Mouse (Mus musculus): ENCODE measurements around the gene Cdc34. TPM values are rescaled to one million over a fixed set of nuclear protein-coding genes. Genes with fewer than 3 reads are reported as not detected.

Cdc34 gene
- total RNA-seq, 2 experiments from 2014 or later: 344 to 378 TPM

Other genes starting within 250 kb of the Cdc34 start
- gene Vmn2r83, start 213.5 kb upstream of the Cdc34 start, total RNA-seq (2021): not detected
- gene Plpp2, start 148.4 kb upstream of the Cdc34 start, total RNA-seq (2021): under 1 TPM; 0.56 to 0.96 TPM
- gene Mier2, start 127.0 kb upstream of the Cdc34 start, total RNA-seq (2021): 10 to 100 TPM; 14.0 to 15.2 TPM
- not detected for gene Theg, start 94.9 kb upstream of the Cdc34 start, total RNA-seq (2021)
- gene C2cd4c, start 68.2 kb upstream of the Cdc34 start, total RNA-seq (2021): under 1 TPM; 0.10 to 0.25 TPM
- 1 to 10 TPM; 2.3 to 2.5 TPM for gene Shc2, start 44.3 kb upstream of the Cdc34 start, total RNA-seq (2021)
- gene Odf3l2, start 36.5 kb upstream of the Cdc34 start, total RNA-seq (2021): 10 to 100 TPM; 55.1 to 58.1 TPM
- not detected for gene Madcam1, start 17.6 kb upstream of the Cdc34 start, total RNA-seq (2021)
- 10 to 100 TPM; 19.2 to 19.6 TPM for gene Tpgs1, start 12.8 kb upstream of the Cdc34 start, total RNA-seq (2021)
- gene Gzmm, start 6.8 kb downstream of the Cdc34 start, total RNA-seq (2021): 1 to 10 TPM; 4.4 to 6.0 TPM
- 100 to 1,000 TPM; 528 to 635 TPM for gene Bsg, start 22.3 kb downstream of the Cdc34 start, total RNA-seq (2021)
- gene Hcn2, start 34.4 kb downstream of the Cdc34 start, total RNA-seq (2021): under 1 TPM; 0.72 to 0.79 TPM
- gene Polrmt, start 64.4 kb downstream of the Cdc34 start, total RNA-seq (2021): 10 to 100 TPM; 29.4 to 33.2 TPM
- not detected for gene Fgf22, start 72.9 kb downstream of the Cdc34 start, total RNA-seq (2021)
- 10 to 100 TPM; 35.1 to 40.1 TPM for gene Rnf126, start 84.8 kb downstream of the Cdc34 start, total RNA-seq (2021)
- 1 to 10 TPM; 1.2 to 1.8 TPM for gene Fstl3, start 95.1 kb downstream of the Cdc34 start, total RNA-seq (2021)
- not detected for gene Prss57, start 108.8 kb downstream of the Cdc34 start, total RNA-seq (2021)
- 10 to 100 TPM; 13.8 to 21.4 TPM for gene Palm, start 111.4 kb downstream of the Cdc34 start, total RNA-seq (2021)
- gene Misp, start 138.8 kb downstream of the Cdc34 start, total RNA-seq (2021): not detected
- 10 to 100 TPM; 17.2 to 17.4 TPM for gene Ptbp1, start 172.2 kb downstream of the Cdc34 start, total RNA-seq (2021)
- gene Prtn3, start 192.3 kb downstream of the Cdc34 start, total RNA-seq (2021): not detected
- not detected for gene Plppr3, start 192.4 kb downstream of the Cdc34 start, total RNA-seq (2021)
- not detected for gene Elane, start 204.1 kb downstream of the Cdc34 start, total RNA-seq (2021)
- gene Cfd, start 208.7 kb downstream of the Cdc34 start, total RNA-seq (2021): 10 to 100 TPM; 47.6 to 86.0 TPM
- gene Med16, start 226.7 kb downstream of the Cdc34 start, total RNA-seq (2021): 10 to 100 TPM; 27.5 to 35.3 TPM
- not detected for gene Gm26602, start 228.7 kb downstream of the Cdc34 start, total RNA-seq (2021)
- under 1 TPM in 1 of 2 experiments, not detected in 1; 0.23 TPM for gene Kiss1r, start 234.8 kb downstream of the Cdc34 start, total RNA-seq (2021)
- 100 to 1,000 TPM; 114 to 118 TPM for gene R3hdm4, start 239.0 kb downstream of the Cdc34 start, total RNA-seq (2021)
- 1 to 10 TPM; 1.3 to 1.8 TPM for gene Arid3a, start 244.8 kb downstream of the Cdc34 start, total RNA-seq (2021)